Mouse (Mus musculus) bone marrow, adult 2 months (tissue): ENCODE measurements around the gene Gal.

Experiments used
- CTCF ChIP-seq: fragments of 200-500 bp; IDR thresholded peaks from 2 replicates; pipeline ENCODE4 v1.5.1; 2011; ENCODE audit warnings: low read length, control low read depth; ENCODE audit not compliant: control insufficient read depth, insufficient read depth
- POLR2A ChIP-seq: fragments of 200-500 bp; IDR thresholded peaks from 2 replicates; pipeline ENCODE4 v1.6.1; 2011; ENCODE audit warnings: low read depth, mild to moderate bottlenecking, control low read depth, low read length, borderline replicate concordance; ENCODE audit not compliant: control insufficient read depth

GRCm38 (mm10) chr19:3414268-3414733 lies at the start of gene Gal:
- 0 out of 2 replicates have a peak, but pooled peaks have one; percentile 6 for TF ChIP-seq POLR2A
- no peak for TF ChIP-seq CTCF
